Mouse (Mus musculus) brain, embryonic 14.5 days (tissue): ENCODE data around the gene Taf1a.

ENCODE experiments used
- CTCF ChIP-seq: fragments of 200-500 bp; IDR thresholded peaks from 2 replicates; pipeline ENCODE4 v1.5.1; 2012; ENCODE audit warnings: inconsistent platforms, mild to moderate bottlenecking, moderate library complexity, borderline replicate concordance; ENCODE audit not compliant: insufficient read depth, insufficient read length; ENCODE audit errors: extremely low read depth
- POLR2A ChIP-seq: fragments of 200-500 bp; IDR thresholded peaks from 2 replicates; pipeline ENCODE4 v1.6.1; 2012; ENCODE audit warnings: mild to moderate bottlenecking, inconsistent platforms, borderline replicate concordance; ENCODE audit not compliant: poor library complexity, insufficient read depth, insufficient read length, severe bottlenecking; ENCODE audit errors: extremely low read depth

GRCm38 (mm10) chr1:183388426-183389406, at the start of gene Taf1a:
- TF ChIP-seq CTCF = no peak
- TF ChIP-seq POLR2A = peak; percentile 17; the same call in 1 of the 2 replicates
